Mouse (Mus musculus): ENCODE measurements around the gene Lman2. TPM values are rescaled to one million over a fixed set of nuclear protein-coding genes. Genes with fewer than 3 reads are reported as not detected.

The Lman2 gene
- polyA plus RNA-seq (2014; fragmentation: Nextera tagmentation; extraction: Ambion mirVana), result 120 and 121 TPM in 2 replicates

GRCm38 (mm10) chr13:55362453-55363060, at the start of gene Lman2:
Lman2 (minus strand) TSS chr13:55362783.
- peak; percentile 94 for DNase-seq (ENCODE audit: low spot score)
- peak within 1 kb of the TSS; percentile 89 for H3K9ac ChIP-seq (ENCODE audit: low read depth, low read length)
- no peaks in the 10 kb centered on the region for H3K27me3 ChIP-seq (replicated peaks; ENCODE audit: control insufficient read depth, insufficient read depth, low read length)
- H3K36me3 ChIP-seq (ENCODE audit: control insufficient read depth, insufficient read depth, low read length), result peaks cover 20% of the 10 kb centered on the region
- peak within 1 kb of the TSS; percentile 83 for H3K4me2 ChIP-seq
- H3K9me3 ChIP-seq (ENCODE audit: control insufficient read depth, low read length), result no peaks in the 10 kb centered on the region
- peak within 1 kb of the TSS; percentile 90 for H3K27ac ChIP-seq (ENCODE audit: low read depth, low read length)
- under 1% methylated on average over 35 of the region's 35 CpGs for WGBS
- peaks cover 19% of the 10 kb centered on the region for H3K4me1 ChIP-seq (replicated peaks; ENCODE audit: control insufficient read depth, insufficient read depth, low read length)
- H3K4me3 ChIP-seq (ENCODE audit: low read depth, low read length), result peak within 1 kb of the TSS; percentile 91
- peak; percentile 97 for ATAC-seq (replicated peaks; ENCODE audit: low FRiP score)

DNA sequence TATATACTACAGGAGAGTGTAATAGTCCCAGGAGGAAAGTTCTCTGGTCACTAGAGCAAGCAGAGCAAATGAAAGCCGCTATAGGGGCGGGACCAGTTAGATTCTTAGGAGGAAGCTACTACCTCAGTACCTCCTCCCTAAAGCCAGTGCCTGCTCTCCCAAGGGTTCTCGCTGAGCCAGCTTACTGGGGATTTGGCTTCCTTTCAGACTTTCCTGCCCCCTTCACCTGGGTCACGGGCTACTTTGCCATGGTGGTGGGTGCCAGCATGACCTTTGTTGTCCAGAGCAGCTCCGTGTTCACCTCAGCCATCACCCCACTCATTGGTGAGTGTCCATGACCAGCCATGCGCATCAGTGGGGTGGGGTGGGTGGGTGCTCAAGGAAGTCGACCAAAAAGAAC, 49.2 kb upstream of the Lman2 start:
- H3K27me3 ChIP-seq (replicated peaks; ENCODE audit: control insufficient read depth, insufficient read depth, low read length), result peaks cover 66% of the 10 kb centered on the region
- H3K4me2 ChIP-seq, result no peak overlapping the region
- no peak overlapping the region for H3K27ac ChIP-seq (ENCODE audit: low read depth, low read length)
- ATAC-seq (replicated peaks; ENCODE audit: low FRiP score) (no peak), DNase-seq (ENCODE audit: low spot score) (no peak)
- H3K4me3 ChIP-seq (ENCODE audit: low read depth, low read length), result no peak overlapping the region
- WGBS, result 55% methylated on average over 7 of the region's 7 CpGs
- no peaks in the 10 kb centered on the region for H3K36me3 ChIP-seq (ENCODE audit: control insufficient read depth, insufficient read depth, low read length)
- H3K9me3 ChIP-seq (ENCODE audit: control insufficient read depth, low read length), result no peaks in the 10 kb centered on the region
- no peak overlapping the region for H3K9ac ChIP-seq (ENCODE audit: low read depth, low read length)
- no peaks in the 10 kb centered on the region; the same call in 1 of the 2 replicates for H3K4me1 ChIP-seq (replicated peaks; ENCODE audit: control insufficient read depth, insufficient read depth, low read length)

GRCm38 (mm10) chr13:55408546-55409120, 46.0 kb upstream of the Lman2 start:
- no peaks in the 10 kb centered on the region for H3K36me3 ChIP-seq (ENCODE audit: control insufficient read depth, insufficient read depth, low read length)
- peaks cover 65% of the 10 kb centered on the region for H3K27me3 ChIP-seq (replicated peaks; ENCODE audit: control insufficient read depth, insufficient read depth, low read length)
- ATAC-seq (replicated peaks; ENCODE audit: low FRiP score), result no peak
- H3K4me3 ChIP-seq (ENCODE audit: low read depth, low read length), result no peak overlapping the region
- no peak for DNase-seq (ENCODE audit: low spot score)
- H3K4me1 ChIP-seq (replicated peaks; ENCODE audit: control insufficient read depth, insufficient read depth, low read length), result no peaks in the 10 kb centered on the region; the same call in 1 of the 2 replicates
- no peak overlapping the region for H3K4me2 ChIP-seq
- H3K9ac ChIP-seq (ENCODE audit: low read depth, low read length), result no peak overlapping the region
- no peaks in the 10 kb centered on the region for H3K9me3 ChIP-seq (ENCODE audit: control insufficient read depth, low read length)
- H3K27ac ChIP-seq (ENCODE audit: low read depth, low read length), result no peak overlapping the region
- WGBS, result 73% methylated on average over 19 of the region's 19 CpGs

DNA sequence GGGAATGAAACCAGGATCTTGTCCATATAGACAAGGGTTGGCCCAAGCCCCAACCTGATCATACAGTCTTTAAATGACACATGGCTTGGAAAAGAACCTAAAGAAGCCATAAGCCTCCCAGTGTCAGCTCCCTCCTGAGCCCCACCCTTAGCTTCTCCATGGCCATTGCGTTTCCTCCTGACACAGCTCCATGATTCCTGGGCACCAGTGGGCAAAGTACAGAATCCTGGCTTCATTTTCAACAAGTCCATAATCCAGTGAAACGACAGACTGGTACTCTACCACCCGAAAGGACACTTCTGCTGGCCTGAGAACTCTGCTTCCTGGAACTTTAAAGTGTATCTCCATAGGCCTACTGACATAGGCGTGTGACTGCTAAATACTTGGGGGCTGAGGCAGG, 44.8 kb upstream of the Lman2 start:
- 71% methylated on average over 4 of the region's 4 CpGs for WGBS
- no peak for DNase-seq (ENCODE audit: low spot score)
- no peak overlapping the region for H3K27ac ChIP-seq (ENCODE audit: low read depth, low read length)
- no peak overlapping the region for H3K4me2 ChIP-seq
- ATAC-seq (replicated peaks; ENCODE audit: low FRiP score), result no peak
- H3K9ac ChIP-seq (ENCODE audit: low read depth, low read length), result no peak overlapping the region
- peaks cover 55% of the 10 kb centered on the region for H3K27me3 ChIP-seq (replicated peaks; ENCODE audit: control insufficient read depth, insufficient read depth, low read length)
- no peaks in the 10 kb centered on the region for H3K36me3 ChIP-seq (ENCODE audit: control insufficient read depth, insufficient read depth, low read length)
- H3K4me3 ChIP-seq (ENCODE audit: low read depth, low read length), result no peak overlapping the region
- H3K9me3 ChIP-seq (ENCODE audit: control insufficient read depth, low read length), result no peaks in the 10 kb centered on the region
- no peaks in the 10 kb centered on the region for H3K4me1 ChIP-seq (replicated peaks; ENCODE audit: control insufficient read depth, insufficient read depth, low read length)

DNA sequence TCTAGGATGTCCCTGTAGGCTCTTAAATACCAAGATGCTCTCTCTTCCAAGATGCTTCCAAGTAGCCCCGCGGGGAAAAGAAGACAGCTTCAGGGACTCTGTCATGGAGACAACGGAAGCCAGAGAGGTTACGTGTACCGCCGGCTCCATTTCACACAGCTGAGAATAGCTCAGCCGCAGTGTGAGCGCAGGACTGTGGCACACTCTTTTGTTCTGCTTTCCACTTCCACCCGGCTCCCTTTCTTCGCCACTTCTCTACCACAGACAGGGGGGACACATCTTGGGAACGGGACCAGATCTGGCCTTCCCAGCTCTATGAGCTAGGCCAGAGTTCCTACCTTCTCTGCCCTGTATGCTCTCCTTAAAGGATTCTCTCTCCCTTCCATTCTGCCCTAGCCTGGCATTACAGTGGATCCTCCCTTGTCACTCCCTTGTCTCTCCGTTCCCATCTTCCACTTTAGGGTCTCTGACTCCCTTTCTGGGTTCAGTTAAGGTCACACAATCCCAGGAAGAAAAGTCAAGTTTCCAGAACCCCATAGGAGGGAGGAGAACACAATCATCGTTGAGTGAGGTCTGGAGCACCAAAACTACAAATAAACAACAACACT, 43.3 kb upstream of the Lman2 start:
- H3K4me1 ChIP-seq (replicated peaks; ENCODE audit: control insufficient read depth, insufficient read depth, low read length), result no peaks in the 10 kb centered on the region
- no peaks in the 10 kb centered on the region for H3K36me3 ChIP-seq (ENCODE audit: control insufficient read depth, insufficient read depth, low read length)
- H3K9me3 ChIP-seq (ENCODE audit: control insufficient read depth, low read length), result no peaks in the 10 kb centered on the region
- no peak overlapping the region for H3K27ac ChIP-seq (ENCODE audit: low read depth, low read length)
- no peak overlapping the region for H3K9ac ChIP-seq (ENCODE audit: low read depth, low read length)
- ATAC-seq (replicated peaks; ENCODE audit: low FRiP score) (no peak), DNase-seq (ENCODE audit: low spot score) (no peak)
- H3K27me3 ChIP-seq (replicated peaks; ENCODE audit: control insufficient read depth, insufficient read depth, low read length), result peaks cover 44% of the 10 kb centered on the region
- WGBS, result 47% methylated on average over 13 of the region's 13 CpGs
- no peak overlapping the region for H3K4me3 ChIP-seq (ENCODE audit: low read depth, low read length)
- no peak overlapping the region for H3K4me2 ChIP-seq

DNA sequence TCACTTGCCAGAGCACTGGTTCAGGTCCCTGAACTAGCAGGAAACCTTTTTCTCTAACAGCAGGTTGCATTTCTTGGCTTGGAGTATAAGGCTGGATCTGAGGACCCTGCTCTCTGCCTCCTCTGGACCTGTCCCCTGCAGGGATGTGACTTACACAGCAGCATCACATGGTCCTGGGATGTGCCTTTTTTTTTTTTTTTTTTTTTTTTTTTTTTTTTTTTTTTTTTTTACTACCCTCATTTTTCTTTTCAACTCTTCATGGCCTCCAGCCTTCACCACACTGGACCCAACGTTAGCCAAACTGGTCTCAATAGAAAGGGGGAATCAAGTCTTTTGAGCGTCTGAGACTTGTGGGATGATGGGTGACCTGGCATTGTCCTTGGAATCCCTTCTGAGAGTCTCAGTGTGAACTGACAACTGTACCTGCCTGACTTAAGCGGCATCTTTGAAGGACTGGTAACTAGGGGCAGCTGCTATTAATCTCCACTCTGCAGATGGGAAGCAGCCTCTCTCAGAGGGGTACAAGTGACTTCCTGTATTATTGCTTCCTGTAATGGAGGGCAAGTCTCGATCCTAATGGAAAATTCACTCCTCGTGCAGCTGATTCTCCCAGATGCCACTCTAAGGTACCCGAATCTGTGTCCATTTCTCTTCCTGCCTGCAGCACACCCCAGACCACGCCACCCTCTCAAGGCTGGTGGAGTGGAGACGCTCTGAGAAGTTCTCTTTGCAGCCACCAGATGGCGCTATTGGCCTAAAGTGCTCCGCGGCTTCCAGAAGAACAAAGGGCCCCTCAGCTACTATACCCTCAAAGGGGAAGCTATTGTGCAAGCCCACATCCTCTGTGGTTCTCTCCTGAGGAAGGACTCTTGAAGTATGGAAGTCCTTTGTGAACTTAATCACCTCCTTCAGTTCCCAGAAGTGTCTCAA, 42.5 kb upstream of the Lman2 start:
- Histone ChIP-seq H3K9ac (ENCODE audit: low read depth, low read length) (no peak overlapping the region), H3K36me3 (ENCODE audit: control insufficient read depth, insufficient read depth, low read length) (no peaks in the 10 kb centered on the region), H3K4me2 (no peak overlapping the region), H3K27me3 (replicated peaks; ENCODE audit: control insufficient read depth, insufficient read depth, low read length) (peaks cover 49% of the 10 kb centered on the region), H3K9me3 (ENCODE audit: control insufficient read depth, low read length) (no peaks in the 10 kb centered on the region), H3K27ac (ENCODE audit: low read depth, low read length) (no peak overlapping the region), H3K4me1 (replicated peaks; ENCODE audit: control insufficient read depth, insufficient read depth, low read length) (no peaks in the 10 kb centered on the region), H3K4me3 (ENCODE audit: low read depth, low read length) (no peak overlapping the region)
- WGBS, result 11% methylated on average over 11 of the region's 11 CpGs
- peak; percentile 77 for DNase-seq (ENCODE audit: low spot score)
- ATAC-seq (replicated peaks; ENCODE audit: low FRiP score), result peak; percentile 68

GRCm38 (mm10) chr13:55403935-55404852, 41.6 kb upstream of the Lman2 start:
- Histone ChIP-seq H3K4me3 (ENCODE audit: low read depth, low read length) (no peak overlapping the region), H3K27ac (ENCODE audit: low read depth, low read length) (no peak overlapping the region), H3K9ac (ENCODE audit: low read depth, low read length) (no peak overlapping the region), H3K4me1 (replicated peaks; ENCODE audit: control insufficient read depth, insufficient read depth, low read length) (no peaks in the 10 kb centered on the region), H3K9me3 (ENCODE audit: control insufficient read depth, low read length) (no peaks in the 10 kb centered on the region), H3K36me3 (ENCODE audit: control insufficient read depth, insufficient read depth, low read length) (no peaks in the 10 kb centered on the region), H3K27me3 (replicated peaks; ENCODE audit: control insufficient read depth, insufficient read depth, low read length) (peaks cover 46% of the 10 kb centered on the region), H3K4me2 (no peak overlapping the region)
- ATAC-seq (replicated peaks; ENCODE audit: low FRiP score), result no peak
- no peak for DNase-seq (ENCODE audit: low spot score)
- 63% methylated on average over 15 of the region's 15 CpGs for WGBS

GRCm38 (mm10) chr13:55403266-55403665, 40.7 kb upstream of the Lman2 start:
- Histone ChIP-seq H3K9me3 (ENCODE audit: control insufficient read depth, low read length) (no peaks in the 10 kb centered on the region), H3K27ac (ENCODE audit: low read depth, low read length) (no peak overlapping the region), H3K4me3 (ENCODE audit: low read depth, low read length) (no peak overlapping the region), H3K9ac (ENCODE audit: low read depth, low read length) (no peak overlapping the region), H3K36me3 (ENCODE audit: control insufficient read depth, insufficient read depth, low read length) (no peaks in the 10 kb centered on the region), H3K27me3 (replicated peaks; ENCODE audit: control insufficient read depth, insufficient read depth, low read length) (peaks cover 37% of the 10 kb centered on the region), H3K4me2 (no peak overlapping the region), H3K4me1 (replicated peaks; ENCODE audit: control insufficient read depth, insufficient read depth, low read length) (no peaks in the 10 kb centered on the region)
- 78% methylated on average over 7 of the region's 7 CpGs for WGBS
- DNase-seq (ENCODE audit: low spot score), result no peak
- no peak for ATAC-seq (replicated peaks; ENCODE audit: low FRiP score)
